Mouse (Mus musculus): ENCODE results near the gene Stam2. TPM values are rescaled to one million over a fixed set of nuclear protein-coding genes. Genes with fewer than 3 reads are reported as not detected.

Stam2 gene
- total and polyA plus RNA-seq, 2 experiments from 2014 or later = 27.3 to 27.5 TPM

- Histone ChIP-seq H3K36me3 (ENCODE audit: insufficient read depth, low read length) (no peaks in the 10 kb centered on the region), H3K4me1 (ENCODE audit: insufficient read depth, low read length) (peaks cover 3% of the 10 kb centered on the region; the same call in 1 of the 2 replicates), H3K27me3 (ENCODE audit: insufficient read depth, low read length) (0 out of 2 replicates have a peak, but pooled peaks cover 5% of the 10 kb centered on the region), H3K27ac (ENCODE audit: low read depth, low read length) (peak overlapping the region; percentile 59), H3K9me3 (ENCODE audit: low read length) (no peaks in the 10 kb centered on the region), H3K4me2 (ENCODE audit: low read depth, low read length, poor library complexity, severe bottlenecking) (peak overlapping the region; percentile 84), H3K9ac (replicated peaks; ENCODE audit: low read length, poor library complexity, severe bottlenecking) (peak overlapping the region; percentile 80), H3K4me3 (ENCODE audit: low read depth, low read length) (peak overlapping the region; percentile 74)
- under 1% methylated on average over 32 of the region's 42 CpGs for WGBS
- ATAC-seq (ENCODE audit: low FRiP score) (peak; percentile 62), DNase-seq (ENCODE audit: low spot score) (no peak)
- TF ChIP-seq CTCF (IDR thresholded peaks at IDR 0.05) = no peak
Observed at GRCm38 (mm10) chr2:52675278-52675987, 66.6 kb downstream of the Stam2 start.

- peak overlapping the region; percentile 74 for H3K4me3 ChIP-seq (ENCODE audit: low read depth, low read length)
- no peaks in the 10 kb centered on the region for H3K36me3 ChIP-seq (ENCODE audit: insufficient read depth, low read length)
- peaks cover 3% of the 10 kb centered on the region; the same call in 1 of the 2 replicates for H3K4me1 ChIP-seq (ENCODE audit: insufficient read depth, low read length)
- no peak for TF ChIP-seq CTCF (IDR thresholded peaks at IDR 0.05)
- no peak overlapping the region for H3K27ac ChIP-seq (ENCODE audit: low read depth, low read length)
- H3K27me3 ChIP-seq (ENCODE audit: insufficient read depth, low read length) = 0 out of 2 replicates have a peak, but pooled peaks cover 5% of the 10 kb centered on the region
- ATAC-seq (ENCODE audit: low FRiP score) (no peak), DNase-seq (ENCODE audit: low spot score) (no peak)
- under 1% methylated on average over 19 of the region's 19 CpGs for WGBS
- peak overlapping the region; percentile 84 for H3K4me2 ChIP-seq (ENCODE audit: low read depth, low read length, poor library complexity, severe bottlenecking)
- no peaks in the 10 kb centered on the region for H3K9me3 ChIP-seq (ENCODE audit: low read length)
- no peak overlapping the region for H3K9ac ChIP-seq (replicated peaks; ENCODE audit: low read length, poor library complexity, severe bottlenecking)
Observed at GRCm38 (mm10) chr2:52674886-52675277, 67.2 kb downstream of the Stam2 start.

GRCm38 (mm10) chr2:52673172-52673571, 68.9 kb downstream of the Stam2 start:
- Histone ChIP-seq H3K36me3 (ENCODE audit: insufficient read depth, low read length) (no peaks in the 10 kb centered on the region), H3K4me3 (ENCODE audit: low read depth, low read length) (no peak overlapping the region), H3K4me2 (ENCODE audit: low read depth, low read length, poor library complexity, severe bottlenecking) (no peak overlapping the region), H3K4me1 (ENCODE audit: insufficient read depth, low read length) (peaks cover 3% of the 10 kb centered on the region; the same call in 1 of the 2 replicates), H3K9ac (replicated peaks; ENCODE audit: low read length, poor library complexity, severe bottlenecking) (no peak overlapping the region), H3K27ac (ENCODE audit: low read depth, low read length) (no peak overlapping the region), H3K27me3 (ENCODE audit: insufficient read depth, low read length) (0 out of 2 replicates have a peak, but pooled peaks cover 5% of the 10 kb centered on the region), H3K9me3 (ENCODE audit: low read length) (no peaks in the 10 kb centered on the region)
- 64% methylated on average over 1 of the region's 1 CpGs for WGBS
- no peak for TF ChIP-seq CTCF (IDR thresholded peaks at IDR 0.05)
- ATAC-seq (ENCODE audit: low FRiP score) = no peak
- DNase-seq (ENCODE audit: low spot score) = no peak

- 91% methylated on average over 5 of the region's 5 CpGs for WGBS
- no peak for DNase-seq (ENCODE audit: low spot score)
Observed at GRCm38 (mm10) chr2:52670733-52671132, 71.3 kb downstream of the Stam2 start.

GRCm38 (mm10) chr2:52668480-52668879, 73.6 kb downstream of the Stam2 start:
- H3K4me2 ChIP-seq (ENCODE audit: low read depth, low read length, poor library complexity, severe bottlenecking) = no peak overlapping the region
- no peaks in the 10 kb centered on the region for H3K36me3 ChIP-seq (ENCODE audit: insufficient read depth, low read length)
- no peak overlapping the region for H3K27ac ChIP-seq (ENCODE audit: low read depth, low read length)
- 84% methylated on average over 6 of the region's 6 CpGs for WGBS
- H3K4me3 ChIP-seq (ENCODE audit: low read depth, low read length) = no peak overlapping the region
- 0 out of 2 replicates have a peak, but pooled peaks cover 5% of the 10 kb centered on the region for H3K27me3 ChIP-seq (ENCODE audit: insufficient read depth, low read length)
- TF ChIP-seq CTCF (IDR thresholded peaks at IDR 0.05) = no peak
- H3K4me1 ChIP-seq (ENCODE audit: insufficient read depth, low read length) = no peaks in the 10 kb centered on the region
- no peaks in the 10 kb centered on the region for H3K9me3 ChIP-seq (ENCODE audit: low read length)
- no peak for ATAC-seq (ENCODE audit: low FRiP score)
- H3K9ac ChIP-seq (replicated peaks; ENCODE audit: low read length, poor library complexity, severe bottlenecking) = no peak overlapping the region
- DNase-seq (ENCODE audit: low spot score) = no peak

More at GRCm38 (mm10) chr2:52670733-52671132, 71.3 kb downstream of the Stam2 start:
- Histone ChIP-seq H3K9ac (replicated peaks; ENCODE audit: low read length, poor library complexity, severe bottlenecking) (no peak overlapping the region), H3K4me3 (ENCODE audit: low read depth, low read length) (no peak overlapping the region), H3K36me3 (ENCODE audit: insufficient read depth, low read length) (no peaks in the 10 kb centered on the region), H3K27me3 (ENCODE audit: insufficient read depth, low read length) (0 out of 2 replicates have a peak, but pooled peaks cover 5% of the 10 kb centered on the region), H3K9me3 (ENCODE audit: low read length) (no peaks in the 10 kb centered on the region), H3K27ac (ENCODE audit: low read depth, low read length) (no peak overlapping the region), H3K4me1 (ENCODE audit: insufficient read depth, low read length) (no peaks in the 10 kb centered on the region), H3K4me2 (ENCODE audit: low read depth, low read length, poor library complexity, severe bottlenecking) (no peak overlapping the region)
- ATAC-seq (ENCODE audit: low FRiP score) = no peak
- no peak for TF ChIP-seq CTCF (IDR thresholded peaks at IDR 0.05)

- no peak for TF ChIP-seq CTCF (IDR thresholded peaks at IDR 0.05)
- Histone ChIP-seq H3K27me3 (ENCODE audit: insufficient read depth, low read length) (no peaks in the 10 kb centered on the region), H3K4me3 (ENCODE audit: low read depth, low read length) (no peak overlapping the region), H3K4me2 (ENCODE audit: low read depth, low read length, poor library complexity, severe bottlenecking) (no peak overlapping the region), H3K9me3 (ENCODE audit: low read length) (no peaks in the 10 kb centered on the region), H3K36me3 (ENCODE audit: insufficient read depth, low read length) (no peaks in the 10 kb centered on the region), H3K27ac (ENCODE audit: low read depth, low read length) (no peak overlapping the region), H3K9ac (replicated peaks; ENCODE audit: low read length, poor library complexity, severe bottlenecking) (no peak overlapping the region), H3K4me1 (ENCODE audit: insufficient read depth, low read length) (no peaks in the 10 kb centered on the region; the same call in 1 of the 2 replicates)
- DNase-seq (ENCODE audit: low spot score) (peak; percentile 3), ATAC-seq (ENCODE audit: low FRiP score) (no peak)
- WGBS = 89% methylated on average over 5 of the region's 5 CpGs
Observed at GRCm38 (mm10) chr2:52656722-52657121, 85.4 kb downstream of the Stam2 start.
